Mouse (Mus musculus) liver, embryonic 14.5 days (tissue): ENCODE measurements at regions not wholly inside any gene's neighbourhood (a gene's known extent, or its start where the extent isn't known, plus 50 kb on each side); places are given as distances from the start of the nearest gene placed in this dataset.
A peak's percentile ranks its signal among the peaks of the same experiment; 100 is the strongest.

Experiments
- ATAC-seq: fragments of 200-750 bp; cut with Nextera tagmentation; 2 replicates; pipeline ENCODE4 v1.8.0; 2017; ENCODE audit warnings: moderate number of reproducible peaks, mild to moderate bottlenecking, moderate library complexity; ENCODE audit not compliant: insufficient read depth
- DNase-seq, 3 experiments: peaks; one replicate each; pipeline ENCODE4 v3.0.0-alpha.2; 2012 to 2013; ENCODE audit warnings: low read depth in 3 of 3, low spot score in 3 of 3
- H3K27ac ChIP-seq: fragments of 300-500 bp; sonication (generic); 2 replicates; pipeline ENCODE4 v1.5.1; 2014; ENCODE audit warnings: moderate library complexity, mild to moderate bottlenecking, control low read depth, inconsistent platforms
- H3K27me3 ChIP-seq: fragments of 300-500 bp; sonication (generic); 2 replicates; pipeline ENCODE4 v1.6.1; 2014; ENCODE audit warnings: mild to moderate bottlenecking, low read length, moderate library complexity; ENCODE audit not compliant: control insufficient read depth, insufficient read depth
- H3K36me3 ChIP-seq: fragments of 300-500 bp; sonication (generic); replicated peaks from 2 replicates; pipeline ENCODE4 v1.6.1; 2014; ENCODE audit warnings: low read depth; ENCODE audit not compliant: control insufficient read depth, insufficient read depth
- H3K4me1 ChIP-seq, 2 experiments: fragments of 200-500 bp in 1 of 2; fragments of 300-500 bp in 1 of 2; sonication (generic) in 1 of 2; replicated peaks; 2 replicates each; pipeline ENCODE4 v1.6.1; 2012 to 2014; ENCODE audit warnings: antibody characterized with exemption in 1 of 2, inconsistent platforms in 1 of 2, low read length in 1 of 2; ENCODE audit not compliant: control insufficient read depth in 2 of 2, insufficient read depth in 2 of 2
- H3K4me2 ChIP-seq: fragments of 300-500 bp; sonication (generic); 2 replicates; pipeline ENCODE4 v1.6.1; 2014; ENCODE audit warnings: low read depth, mild to moderate bottlenecking, control low read depth, moderate library complexity
- H3K4me3 ChIP-seq, 2 experiments: fragments of 200-500 bp in 1 of 2; fragments of 300-500 bp in 1 of 2; sonication (generic) in 1 of 2; 2 replicates each; pipeline ENCODE4 v1.5.1; 2012 to 2014; ENCODE audit warnings: low read depth in 2 of 2, low read length in 2 of 2, mild to moderate bottlenecking in 2 of 2, control low read depth in 1 of 2, inconsistent platforms in 1 of 2, moderate library complexity in 1 of 2; ENCODE audit not compliant: insufficient read depth in 1 of 2
- H3K9ac ChIP-seq: fragments of 300-500 bp; sonication (generic); replicated peaks from 2 replicates; pipeline ENCODE4 v1.6.1; 2014; ENCODE audit warnings: mild to moderate bottlenecking, control low read depth, moderate library complexity
- H3K9me3 ChIP-seq: fragments of 300-500 bp; sonication (generic); 2 replicates; pipeline ENCODE4 v1.6.1; 2016; ENCODE audit warnings: low read length, mixed read lengths; ENCODE audit not compliant: control insufficient read depth
- CTCF ChIP-seq: IDR thresholded peaks from 2 replicates; pipeline ENCODE4 v1.5.1; 2016; ENCODE audit warnings: antibody characterized with exemption, low read depth, control low read depth
- EP300 ChIP-seq: IDR thresholded peaks from 2 replicates; pipeline ENCODE4 v1.6.1; 2016; ENCODE audit warnings: antibody characterized with exemption, low read depth
- WGBS: fragments of 180-500 bp; shearing (Covaris S2); extraction: QIAGEN DNeasy Blood & Tissue Kit; methylation state at CpG from one replicate; pipeline ENCODE4 v1.1.7; 2014; ENCODE audit not compliant: insufficient replicate concordance; 5-methylcytosine and 5-hydroxymethylcytosine counted together

- no peaks in the 10 kb centered on the region for H3K9me3 ChIP-seq
- TF ChIP-seq CTCF (no peak), EP300 (peak; percentile 46; the same call in 1 of the 2 replicates)
- no peak overlapping the region for H3K9ac ChIP-seq
- H3K27me3 ChIP-seq: no peaks in the 10 kb centered on the region
- 10% methylated on average over 3 of the region's 3 CpGs for WGBS
- H3K4me2 ChIP-seq: no peak overlapping the region
- H3K4me3 ChIP-seq: no peak overlapping the region
- ATAC-seq (no peak), DNase-seq (no peak)
- no peaks in the 10 kb centered on the region for H3K36me3 ChIP-seq
- H3K4me1 ChIP-seq: peaks cover 0 to 12% of the 10 kb centered on the region in 2 experiments; a peak in 1 of 4 replicates
- H3K27ac ChIP-seq: no peak overlapping the region
Observed at GRCm38 (mm10) chr10:44636786-44637185, 108.5 kb upstream of the Prdm1 start.

- no peak for DNase-seq
- no peak for ATAC-seq
- no peaks in the 10 kb centered on the region for H3K27me3 ChIP-seq
Observed at GRCm38 (mm10) chr10:44636061-44636460, 107.8 kb upstream of the Prdm1 start.

GRCm38 (mm10) chr10:44631584-44631983 is 103.3 kb upstream of the Prdm1 start:
- Histone ChIP-seq H3K9ac (no peak overlapping the region), H3K4me2 (no peak overlapping the region), H3K4me1 (peaks cover 0 to 12% of the 10 kb centered on the region in 2 experiments; a peak in 2 of 4 replicates), H3K4me3 (no peak overlapping the region), H3K27ac (no peak overlapping the region), H3K36me3 (no peaks in the 10 kb centered on the region), H3K9me3 (no peaks in the 10 kb centered on the region), H3K27me3 (no peaks in the 10 kb centered on the region)
- 25% methylated on average over 8 of the region's 8 CpGs for WGBS
- no peak for DNase-seq
- TF ChIP-seq CTCF (no peak), EP300 (no peak)
- ATAC-seq: no peak

More at GRCm38 (mm10) chr10:44636061-44636460, 107.8 kb upstream of the Prdm1 start:
- H3K4me3 ChIP-seq: no peak overlapping the region
- peaks cover 0 to 17% of the 10 kb centered on the region in 2 experiments; a peak in 2 of 4 replicates for H3K4me1 ChIP-seq
- TF ChIP-seq CTCF: no peak
- TF ChIP-seq EP300: no peak
- H3K36me3 ChIP-seq: no peaks in the 10 kb centered on the region
- no peak overlapping the region for H3K4me2 ChIP-seq
- no peak overlapping the region for H3K27ac ChIP-seq
- no peak overlapping the region for H3K9ac ChIP-seq
- no peaks in the 10 kb centered on the region for H3K9me3 ChIP-seq

DNA sequence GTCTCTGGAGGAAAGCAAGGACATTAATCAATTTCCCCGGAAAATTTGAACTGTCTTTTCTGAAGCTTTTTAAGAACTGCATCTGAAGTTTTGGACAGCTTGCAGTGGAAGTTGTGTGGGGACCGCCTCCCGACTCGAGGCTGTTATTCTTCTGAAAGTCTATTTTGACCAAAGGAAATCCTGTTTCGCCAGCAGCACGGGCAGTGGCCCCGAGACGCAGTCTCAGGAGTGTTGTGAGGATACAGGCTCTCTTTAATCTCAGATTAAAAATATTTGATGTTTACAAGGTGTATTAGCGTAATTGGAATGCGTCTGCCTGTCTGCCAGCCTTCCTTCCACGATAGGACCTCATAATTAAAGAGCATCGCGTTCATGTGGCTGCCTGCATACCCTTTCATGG is 102.2 kb upstream of the Prdm1 start:
- Histone ChIP-seq H3K9me3 (no peaks in the 10 kb centered on the region), H3K4me1 (peaks cover 0 to 11% of the 10 kb centered on the region in 2 experiments; a peak in 2 of 4 replicates), H3K9ac (no peak overlapping the region), H3K4me3 (no peak overlapping the region), H3K36me3 (no peaks in the 10 kb centered on the region), H3K27ac (no peak overlapping the region), H3K4me2 (no peak overlapping the region), H3K27me3 (no peaks in the 10 kb centered on the region)
- TF ChIP-seq EP300: no peak
- 20% methylated on average over 13 of the region's 13 CpGs for WGBS
- no peak for ATAC-seq
- no peak for DNase-seq

- 47% methylated on average over 3 of the region's 3 CpGs for WGBS
- Histone ChIP-seq H3K27me3 (no peaks in the 10 kb centered on the region), H3K4me1 (peaks cover 0 to 7% of the 10 kb centered on the region in 2 experiments; a peak in 1 of 4 replicates), H3K9ac (no peak overlapping the region), H3K27ac (no peak overlapping the region), H3K4me2 (no peak overlapping the region), H3K4me3 (no peak overlapping the region), H3K9me3 (no peaks in the 10 kb centered on the region), H3K36me3 (no peaks in the 10 kb centered on the region)
- TF ChIP-seq EP300 (no peak), CTCF (no peak)
- ATAC-seq (no peak), DNase-seq (no peak)
Observed at GRCm38 (mm10) chr10:44628387-44628786, 100.1 kb upstream of the Prdm1 start.

GRCm38 (mm10) chr10:44627431-44627830 is 99.1 kb upstream of the Prdm1 start:
- Histone ChIP-seq H3K9me3 (no peaks in the 10 kb centered on the region), H3K4me2 (no peak overlapping the region), H3K4me1 (peaks cover 0 to 7% of the 10 kb centered on the region in 2 experiments; a peak in 1 of 4 replicates), H3K27me3 (no peaks in the 10 kb centered on the region), H3K27ac (no peak overlapping the region), H3K36me3 (no peaks in the 10 kb centered on the region), H3K9ac (no peak overlapping the region), H3K4me3 (no peak overlapping the region)
- no peak for ATAC-seq
- no peak for DNase-seq
- TF ChIP-seq CTCF (no peak), EP300 (no peak)
- 64% methylated on average over 3 of the region's 3 CpGs for WGBS
